Mouse (Mus musculus): Measurements from ENCODE around the gene Mrpl55. TPM values are rescaled to one million over a fixed set of nuclear protein-coding genes. Genes with fewer than 3 reads are reported as not detected.

Gene Mrpl55
- total RNA-seq, 2 experiments from 2014 or later: 38.5 to 39.9 TPM

GRCm38 (mm10) chr11:59224470-59224869 lies 22.2 kb downstream of the Mrpl55 start:
- DNase-seq (ENCODE audit: low spot score in 2 of 2): no peak
- intact Hi-C loops (cut with DNase I): no loop called here

GRCm38 (mm10) chr11:59225167-59225566 lies 22.9 kb downstream of the Mrpl55 start:
- intact Hi-C loops (cut with DNase I): no loop called here
- DNase-seq (ENCODE audit: low spot score in 2 of 2): no peak

GRCm38 (mm10) chr11:59226251-59226650 lies 24.0 kb downstream of the Mrpl55 start:
- intact Hi-C loops (cut with DNase I): no loop called here
- DNase-seq (ENCODE audit: low spot score in 2 of 2): no peak

GRCm38 (mm10) chr11:59226787-59227603 lies 24.7 kb downstream of the Mrpl55 start:
- intact Hi-C loops (cut with DNase I): no loop called here
- peak in 1 of 2 experiments; percentile 39 for DNase-seq (ENCODE audit: low spot score in 2 of 2)

- intact Hi-C loops (cut with DNase I): no loop called here
- DNase-seq (ENCODE audit: low spot score in 2 of 2): no peak
Observed at GRCm38 (mm10) chr11:59227604-59228121, 25.4 kb downstream of the Mrpl55 start.

GRCm38 (mm10) chr11:59228122-59228953 lies 26.1 kb downstream of the Mrpl55 start, which contains the start of gene Arf1:
Gene Arf1, minus strand, starts transcription at chr11:59228270.
- intact Hi-C loops (cut with DNase I): no loop called here
- peak; percentile 96 to 97 for DNase-seq (ENCODE audit: low spot score in 2 of 2)

- peak; percentile 46 to 58 for DNase-seq (ENCODE audit: low spot score in 2 of 2)
- intact Hi-C loops (cut with DNase I): loop anchor here (5.0 kb wide), 1 partner anchor 252 kb away; no protein-coding TSS in a partner anchor
Observed at GRCm38 (mm10) chr11:59230144-59230760, 28.0 kb downstream of the Mrpl55 start.

GRCm38 (mm10) chr11:59232797-59233196 lies 30.5 kb downstream of the Mrpl55 start:
- no peak for DNase-seq (ENCODE audit: low spot score in 2 of 2)
- intact Hi-C loops (cut with DNase I): loop anchor here (5.0 kb wide), 1 partner anchor 250 kb away; no protein-coding TSS in a partner anchor

GRCm38 (mm10) chr11:59238525-59239427 lies 36.5 kb downstream of the Mrpl55 start:
- peak; percentile 61 to 66 for DNase-seq (ENCODE audit: low spot score in 2 of 2)
- intact Hi-C loops (cut with DNase I): loop anchor here (2.0 kb wide), 1 partner anchor 54 kb away; no protein-coding TSS in a partner anchor

- no peak for DNase-seq (ENCODE audit: low spot score in 2 of 2)
- intact Hi-C loops (cut with DNase I): loop anchor here (2.0 kb wide), 1 partner anchor 53 kb away; no protein-coding TSS in a partner anchor
Observed at GRCm38 (mm10) chr11:59239428-59239785, 37.1 kb downstream of the Mrpl55 start.

GRCm38 (mm10) chr11:59239796-59240195 lies 37.5 kb downstream of the Mrpl55 start:
- DNase-seq (ENCODE audit: low spot score in 2 of 2): no peak
- intact Hi-C loops (cut with DNase I): loop anchor here (2.0 kb wide), 1 partner anchor 53 kb away; no protein-coding TSS in a partner anchor

- DNase-seq (ENCODE audit: low spot score in 2 of 2): no peak
- intact Hi-C loops (cut with DNase I): no loop called here
Observed at GRCm38 (mm10) chr11:59241841-59242240, 39.6 kb downstream of the Mrpl55 start.

- intact Hi-C loops (cut with DNase I): no loop called here
- no peak for DNase-seq (ENCODE audit: low spot score in 2 of 2)
Observed at GRCm38 (mm10) chr11:59243856-59244255, 41.6 kb downstream of the Mrpl55 start.

GRCm38 (mm10) chr11:59248101-59248500 lies 45.8 kb downstream of the Mrpl55 start:
- intact Hi-C loops (cut with DNase I): no loop called here
- no peak for DNase-seq (ENCODE audit: low spot score in 2 of 2)

Other genes with a start within 250 kb of the Mrpl55 start
- 10 to 100 TPM; 57.2 to 62.3 TPM for gene Hist3h2a, start 247.8 kb upstream of the Mrpl55 start, total RNA-seq (2021)
- gene Trim17, start 247.8 kb upstream of the Mrpl55 start, total RNA-seq (2021): 1 to 10 TPM; 3.9 to 4.3 TPM
- gene Trim11, start 224.4 kb upstream of the Mrpl55 start, total RNA-seq (2021): 10 to 100 TPM; 21.8 to 22.0 TPM
- 1 to 10 TPM; 1.5 to 1.9 TPM for gene Obscn, start 66.1 kb upstream of the Mrpl55 start, total RNA-seq (2021)
- 10 to 100 TPM in 1 of 2 experiments, 1 to 10 TPM in 1; 9.8 to 10.0 TPM for gene Iba57, start 38.7 kb upstream of the Mrpl55 start, total RNA-seq (2021)
- 10 to 100 TPM in 1 of 2 experiments, 1 to 10 TPM in 1; 7.9 to 14.2 TPM for gene Gjc2, start 19.3 kb upstream of the Mrpl55 start, total RNA-seq (2021)
- 100 to 1,000 TPM; 113 to 118 TPM for gene Guk1, start 10.3 kb upstream of the Mrpl55 start, total RNA-seq (2021)
- 10 to 100 TPM; 18.3 to 19.2 TPM for gene 2310033P09Rik, start 5.8 kb downstream of the Mrpl55 start, total RNA-seq (2021)
- 100 to 1,000 TPM; 417 to 455 TPM for gene Arf1, start 25.8 kb downstream of the Mrpl55 start, total RNA-seq (2021)
- not detected for gene Wnt3a, start 88.3 kb downstream of the Mrpl55 start, total RNA-seq (2021)
- 10 to 100 TPM; 17.1 to 19.9 TPM for gene Wnt9a, start 104.4 kb downstream of the Mrpl55 start, total RNA-seq (2021)
- gene Prss38, start 173.2 kb downstream of the Mrpl55 start, total RNA-seq (2021): not detected
- gene Jmjd4, start 247.6 kb downstream of the Mrpl55 start, total RNA-seq (2021): 10 to 100 TPM; 30.7 to 32.7 TPM
- 100 to 1,000 TPM; 388 to 398 TPM for gene Snap47, start 248.7 kb downstream of the Mrpl55 start, total RNA-seq (2021)

Measured in left cerebral cortex, postnatal 14 days (tissue).